Mouse (Mus musculus) ES-E14 (cell line): ENCODE measurements around the gene Psmb7. TPM values are rescaled to one million over a fixed set of nuclear protein-coding genes. Genes with fewer than 3 reads are reported as not detected.

Experiments used
- DNase-seq: peaks from one replicate; pipeline ENCODE4 v3.0.0-alpha.2; 2013; ENCODE audit warnings: low read depth, low spot score
- H3K27ac ChIP-seq: 2 replicates; pipeline ENCODE4 v1.5.1; 2012; ENCODE audit warnings: low read depth, mild to moderate bottlenecking, low read length, moderate library complexity, mixed read lengths; ENCODE audit not compliant: poor library complexity, insufficient read depth, severe bottlenecking
- H3K36me3 ChIP-seq: 2 replicates; pipeline ENCODE4 v1.6.1; 2012; ENCODE audit warnings: mild to moderate bottlenecking, low read length, moderate library complexity, mixed read lengths; ENCODE audit not compliant: control insufficient read depth, poor library complexity, insufficient read depth, severe bottlenecking
- H3K4me1 ChIP-seq, 2 experiments: fragments of 150-350 bp in 1 of 2; sonication (generic) in 1 of 2; 2 replicates each; pipeline ENCODE4 v1.6.1; 2012; ENCODE audit warnings: low read length in 2 of 2, mild to moderate bottlenecking in 1 of 2, mixed read lengths in 1 of 2; ENCODE audit not compliant: control insufficient read depth in 2 of 2, insufficient read depth in 2 of 2, poor library complexity in 1 of 2
- H3K4me3 ChIP-seq, 2 experiments: fragments of 150-350 bp in 1 of 2; sonication (generic) in 1 of 2; 2 replicates each; pipeline ENCODE4 v1.5.1; 2012; ENCODE audit warnings: low read length in 2 of 2, low read depth in 1 of 2, mild to moderate bottlenecking in 1 of 2, mixed read lengths in 1 of 2; ENCODE audit not compliant: insufficient read depth in 1 of 2, poor library complexity in 1 of 2, severe bottlenecking in 1 of 2
- H3K9ac ChIP-seq: 2 replicates; pipeline ENCODE4 v1.6.1; 2012; ENCODE audit warnings: low read depth, mild to moderate bottlenecking, low read length, mixed read lengths; ENCODE audit not compliant: poor library complexity, insufficient read depth, severe bottlenecking
- H3K9me3 ChIP-seq: fragments of 150-350 bp; sonication (generic); 2 replicates; pipeline ENCODE4 v1.6.1; 2012; ENCODE audit warnings: low read depth, mild to moderate bottlenecking, low read length; ENCODE audit not compliant: control insufficient read depth, insufficient read depth
- CHD2 ChIP-seq: IDR thresholded peaks from 2 replicates; pipeline ENCODE4 v1.6.1; 2014; ENCODE audit warnings: mild to moderate bottlenecking, low read depth, low read length, inconsistent platforms
- HCFC1 ChIP-seq: IDR thresholded peaks from 2 replicates; pipeline ENCODE4 v1.6.1; 2012; ENCODE audit warnings: low read length, inconsistent platforms, borderline replicate concordance; ENCODE audit not compliant: insufficient read depth
- MAFK ChIP-seq: IDR thresholded peaks from 2 replicates; pipeline ENCODE4 v1.6.1; 2014; ENCODE audit warnings: mild to moderate bottlenecking, low read depth, low read length, inconsistent platforms; ENCODE audit not compliant: insufficient read depth
- ZC3H11A ChIP-seq: IDR thresholded peaks from 2 replicates; pipeline ENCODE4 v1.6.1; 2012; ENCODE audit warnings: low read depth, mild to moderate bottlenecking, inconsistent platforms, low read length, borderline replicate concordance
- ZNF384 ChIP-seq: IDR thresholded peaks from 2 replicates; pipeline ENCODE4 v1.6.1; 2012; ENCODE audit warnings: low read depth, low read length, inconsistent platforms
- in situ Hi-C, 2 experiments: fragments of 600-800 bp; cut with MboI; formaldehyde crosslinking; loops; one replicate each; pipeline ENCODE4 v1.15.1; 2025; ENCODE audit warnings: low sequenced_read_pairs in 2 of 2, inconsistent platforms in 1 of 2; ENCODE audit not compliant: unreplicated experiment in 2 of 2
- total RNA-seq: library from RNA; depleted of rRNA; stranded (reverse); fragments of 300-350 nt; gene quantifications from 2 replicates; pipeline ENCODE4 v1.2.3, GENCODE M21; 2012

Psmb7 gene
- total RNA-seq, 1 experiment, result 382 TPM

GRCm38 (mm10) chr2:38600842-38601241 is 43.0 kb downstream of the Psmb7 start:
- Histone ChIP-seq H3K4me3 (no peak overlapping the region), H3K9me3 (no peaks in the 10 kb centered on the region), H3K36me3 (peaks cover 4% of the 10 kb centered on the region; the same call in 1 of the 2 replicates), H3K27ac (no peak overlapping the region), H3K4me1 (no peaks in the 10 kb centered on the region), H3K9ac (no peak overlapping the region)
- no peak for TF ChIP-seq ZNF384
- TF ChIP-seq MAFK, result no peak
- no peak for TF ChIP-seq CHD2
- TF ChIP-seq HCFC1, result no peak
- no peak for TF ChIP-seq ZC3H11A
- in situ Hi-C loops, result no loop called here
- DNase-seq, result no peak

- no peak for DNase-seq
- peaks cover 9% of the 10 kb centered on the region for H3K36me3 ChIP-seq
- no peaks in the 10 kb centered on the region for H3K4me1 ChIP-seq
- TF ChIP-seq ZC3H11A (no peak), CHD2 (no peak), MAFK (no peak), HCFC1 (no peak), ZNF384 (no peak)
- in situ Hi-C loops, result no loop called here
- H3K27ac ChIP-seq, result no peak overlapping the region
- H3K9ac ChIP-seq, result no peak overlapping the region
- H3K4me3 ChIP-seq, result no peak overlapping the region
- H3K9me3 ChIP-seq, result no peaks in the 10 kb centered on the region
Measured at GRCm38 (mm10) chr2:38598395-38598794, 45.5 kb downstream of the Psmb7 start.

GRCm38 (mm10) chr2:38597896-38598295 is 46.0 kb downstream of the Psmb7 start:
- Histone ChIP-seq H3K27ac (no peak overlapping the region), H3K9ac (no peak overlapping the region), H3K4me3 (no peak overlapping the region), H3K4me1 (peaks cover 0 to 2% of the 10 kb centered on the region in 2 experiments; a peak in 1 of 4 replicates), H3K9me3 (no peaks in the 10 kb centered on the region), H3K36me3 (peaks cover 9% of the 10 kb centered on the region)
- TF ChIP-seq CHD2, result no peak
- no peak for TF ChIP-seq MAFK
- no peak for TF ChIP-seq HCFC1
- no peak for TF ChIP-seq ZC3H11A
- TF ChIP-seq ZNF384, result no peak
- DNase-seq, result no peak
- in situ Hi-C loops, result no loop called here

- H3K4me1 ChIP-seq, result peaks cover 0 to 4% of the 10 kb centered on the region in 2 experiments; a peak in 1 of 4 replicates
- in situ Hi-C loops, result no loop called here
- peaks cover 20% of the 10 kb centered on the region for H3K36me3 ChIP-seq
- H3K9me3 ChIP-seq, result no peaks in the 10 kb centered on the region
- DNase-seq, result no peak
- H3K4me3 ChIP-seq, result no peak overlapping the region
- H3K27ac ChIP-seq, result no peak overlapping the region
- TF ChIP-seq MAFK, result no peak
- TF ChIP-seq CHD2, result no peak
- TF ChIP-seq ZC3H11A, result no peak
- no peak for TF ChIP-seq HCFC1
- no peak for TF ChIP-seq ZNF384
- no peak overlapping the region for H3K9ac ChIP-seq
Measured at GRCm38 (mm10) chr2:38594874-38595273, 49.0 kb downstream of the Psmb7 start.
